Mouse (Mus musculus): Measurements from ENCODE around the gene Aanat.
"Not testable (repeated sequence)": the region's sequence is repeated elsewhere in the genome, so short reads cannot be mapped to it uniquely, and the experiment has no call there.

Gene Aanat

GRCm38 (mm10) chr11:116611168-116611567, 24.9 kb downstream of the Aanat start:
- not testable (repeated sequence) for DNase-seq (ENCODE audit: low read depth)

- no peak for DNase-seq (ENCODE audit: low read depth)
Measured at GRCm38 (mm10) chr11:116611883-116612282, 25.7 kb downstream of the Aanat start.

- no peak for DNase-seq (ENCODE audit: low read depth)
Measured at GRCm38 (mm10) chr11:116612554-116612953, 26.3 kb downstream of the Aanat start.

GRCm38 (mm10) chr11:116613234-116613633, 27.0 kb downstream of the Aanat start:
- DNase-seq (ENCODE audit: low read depth) = no peak

GRCm38 (mm10) chr11:116615735-116616437, 29.7 kb downstream of the Aanat start:
- DNase-seq (ENCODE audit: low read depth) = peak; percentile 94

GRCm38 (mm10) chr11:116616438-116617118, 30.3 kb downstream of the Aanat start:
- peak; percentile 91 for DNase-seq (ENCODE audit: low read depth)

GRCm38 (mm10) chr11:116617641-116618040, 31.4 kb downstream of the Aanat start:
- DNase-seq (ENCODE audit: low read depth) = peak; percentile 47

GRCm38 (mm10) chr11:116618666-116619065, 32.4 kb downstream of the Aanat start:
- peak; percentile 63 for DNase-seq (ENCODE audit: low read depth)

- DNase-seq (ENCODE audit: low read depth) = no peak
Measured at GRCm38 (mm10) chr11:116619156-116619555, 32.9 kb downstream of the Aanat start.

- no peak for DNase-seq (ENCODE audit: low read depth)
Measured at GRCm38 (mm10) chr11:116619561-116619960, 33.3 kb downstream of the Aanat start.

GRCm38 (mm10) chr11:116620073-116620472, 33.8 kb downstream of the Aanat start:
- no peak for DNase-seq (ENCODE audit: low read depth)

- no peak for DNase-seq (ENCODE audit: low read depth)
Measured at GRCm38 (mm10) chr11:116620559-116621253, 34.5 kb downstream of the Aanat start.

GRCm38 (mm10) chr11:116621258-116621704, 35.0 kb downstream of the Aanat start:
- no peak for DNase-seq (ENCODE audit: low read depth)

- no peak for DNase-seq (ENCODE audit: low read depth)
Measured at GRCm38 (mm10) chr11:116623281-116624124, 37.3 kb downstream of the Aanat start.

GRCm38 (mm10) chr11:116624131-116624832, 38.0 kb downstream of the Aanat start:
- DNase-seq (ENCODE audit: low read depth) = peak; percentile 94

- DNase-seq (ENCODE audit: low read depth) = peak; percentile 71
Measured at GRCm38 (mm10) chr11:116625081-116626000, 39.1 kb downstream of the Aanat start.

GRCm38 (mm10) chr11:116626299-116627071, 40.3 kb downstream of the Aanat start, which contains the start of gene Rhbdf2:
Gene Rhbdf2 (minus strand): TSS chr11:116627019.
- DNase-seq (ENCODE audit: low read depth) = no peak

- DNase-seq (ENCODE audit: low read depth) = peak; percentile 80
Measured at GRCm38 (mm10) chr11:116627072-116628020, 41.1 kb downstream of the Aanat start.

All from 416B (cell line).